Mouse (Mus musculus): ENCODE measurements around the gene Arhgap15.
A peak's percentile ranks its signal among the peaks of the same experiment; 100 is the strongest.

Arhgap15 gene

DNA sequence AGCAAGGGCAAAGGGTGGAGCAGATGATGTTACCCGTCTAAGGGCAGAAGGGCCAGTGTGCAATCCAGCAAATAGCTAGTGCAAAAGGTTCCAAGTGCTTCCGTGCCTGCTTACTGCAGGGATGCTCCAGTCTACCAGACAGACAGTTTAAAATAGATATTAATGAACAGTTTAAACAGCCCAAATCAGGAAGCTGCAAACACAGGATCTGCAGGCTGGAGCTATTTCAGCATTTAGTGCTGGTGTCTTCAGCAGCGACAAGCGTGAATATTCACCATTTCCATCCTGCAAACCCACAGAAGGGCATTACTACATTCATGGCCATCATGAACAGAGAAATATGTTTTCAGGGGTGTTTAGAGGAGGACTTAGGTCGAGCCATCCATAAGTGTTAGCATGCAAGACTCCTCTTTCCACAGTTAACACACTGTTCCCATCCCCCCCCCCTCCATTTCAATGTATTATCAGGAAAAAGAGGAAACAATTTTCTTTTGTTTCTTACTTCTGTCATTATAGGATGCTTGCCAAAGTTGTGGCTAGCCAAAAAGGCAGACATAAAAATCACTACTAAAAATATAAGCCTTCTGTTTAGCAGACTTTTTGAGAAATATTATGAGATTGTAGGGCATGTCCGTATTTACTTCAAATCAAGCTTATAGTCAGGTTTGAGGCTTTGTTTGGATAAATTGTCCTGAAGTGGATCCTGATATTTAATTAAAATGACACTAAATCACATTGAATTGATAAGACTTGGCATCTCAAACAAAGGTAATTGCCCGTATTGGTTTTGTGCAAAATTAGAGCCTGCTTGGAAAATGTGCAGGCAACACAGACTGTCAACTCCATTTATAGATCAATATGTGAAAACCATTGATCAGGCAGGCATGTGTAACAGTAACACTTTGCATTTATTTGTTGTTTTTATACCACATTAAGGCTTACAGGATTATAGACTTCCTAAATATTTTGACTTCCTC lies 35.4 kb downstream of the Arhgap15 start:
- peak; percentile 40 to 52 for DNase-seq (ENCODE audit: low spot score in 2 of 2)

DNA sequence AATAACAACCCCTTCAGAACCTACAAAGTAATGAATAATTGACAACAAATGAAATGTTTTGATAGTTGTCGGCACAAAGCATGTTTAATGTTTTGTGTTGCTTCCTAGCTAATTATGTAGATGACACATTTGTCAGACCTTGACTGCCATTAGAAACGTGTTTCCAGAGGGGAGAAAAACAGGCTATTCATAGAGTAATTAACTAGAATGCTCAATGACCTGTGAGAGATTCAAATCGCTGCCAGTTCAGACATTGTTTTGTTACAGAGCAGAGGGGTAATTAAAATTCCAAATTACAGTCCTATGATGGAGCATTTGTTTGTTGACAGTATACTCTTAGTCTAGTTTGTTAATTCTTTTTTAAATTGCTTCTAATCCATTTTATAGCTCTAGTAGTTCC lies 37.5 kb downstream of the Arhgap15 start:
- no peak for DNase-seq (ENCODE audit: low spot score in 2 of 2)

DNA sequence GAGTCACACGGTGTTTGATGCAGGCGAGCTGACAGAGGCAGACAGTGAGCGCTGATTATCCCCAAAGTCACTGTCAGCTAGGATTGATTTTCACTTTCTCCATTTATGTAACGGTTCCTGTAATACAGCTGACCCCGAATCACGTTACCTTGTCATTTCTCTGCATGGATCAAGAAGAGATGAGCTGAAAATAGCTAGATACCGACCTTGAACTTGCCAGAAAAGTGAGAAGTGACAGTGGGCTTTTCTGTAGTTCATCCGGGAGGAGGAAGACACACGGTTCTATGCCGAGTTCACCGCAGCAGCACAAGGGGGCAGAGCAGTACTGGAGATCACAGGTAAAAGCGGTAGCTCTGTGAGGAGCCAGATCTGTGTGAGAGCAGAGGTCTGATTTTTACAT lies 38.5 kb downstream of the Arhgap15 start:
- DNase-seq (ENCODE audit: low spot score in 2 of 2) = peak; percentile 58 to 72

DNA sequence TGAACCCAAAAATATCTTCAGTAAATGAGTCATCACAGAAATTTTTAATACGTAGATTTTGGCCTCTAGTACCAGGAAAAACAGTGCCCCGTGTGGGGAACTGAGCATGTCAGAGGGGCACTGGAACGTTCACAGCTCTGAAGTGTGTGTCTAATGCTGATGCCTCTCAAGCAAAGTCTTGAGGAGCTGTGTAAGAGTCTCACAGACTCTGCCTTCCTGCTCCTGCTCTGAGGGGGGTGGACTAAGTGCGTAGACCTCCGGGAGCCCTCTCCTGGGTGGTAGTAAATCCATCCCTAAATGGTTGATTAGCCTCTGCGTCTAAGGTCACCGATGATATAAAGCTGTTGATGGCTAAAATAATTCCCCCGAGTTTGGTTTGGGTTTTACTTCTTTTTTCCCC lies 39.9 kb downstream of the Arhgap15 start:
- no peak for DNase-seq (ENCODE audit: low spot score in 2 of 2)

DNA sequence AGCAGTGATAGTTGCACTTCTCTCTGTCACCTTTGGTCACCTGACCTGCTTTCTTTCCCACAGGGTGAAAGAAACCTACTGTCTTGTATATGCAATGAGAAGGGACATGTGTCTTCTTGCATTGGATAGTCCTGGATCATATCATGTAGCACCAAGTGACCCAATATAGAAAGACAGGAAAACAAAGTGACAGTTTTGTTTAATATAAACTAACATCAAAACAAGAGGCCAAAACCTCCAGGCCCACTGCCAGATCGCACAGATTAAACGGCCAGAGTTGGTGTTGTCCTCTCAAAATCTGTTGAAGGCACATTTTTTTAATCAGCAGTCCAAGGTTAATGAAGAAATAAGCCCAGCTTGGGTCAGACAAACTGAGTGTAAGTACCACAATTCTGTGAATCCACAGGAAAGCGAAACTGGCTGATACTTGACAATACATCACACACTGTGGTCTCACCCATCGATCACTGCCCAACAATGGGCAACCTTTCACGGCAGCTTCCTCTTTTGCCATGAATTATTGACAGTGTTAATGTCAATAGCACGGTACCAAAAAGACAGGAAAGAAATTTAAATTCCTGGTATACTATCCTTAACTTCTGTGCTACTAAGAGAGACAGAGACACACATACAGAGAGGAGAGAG lies 41.5 kb downstream of the Arhgap15 start:
- DNase-seq (ENCODE audit: low spot score in 2 of 2) = no peak

DNA sequence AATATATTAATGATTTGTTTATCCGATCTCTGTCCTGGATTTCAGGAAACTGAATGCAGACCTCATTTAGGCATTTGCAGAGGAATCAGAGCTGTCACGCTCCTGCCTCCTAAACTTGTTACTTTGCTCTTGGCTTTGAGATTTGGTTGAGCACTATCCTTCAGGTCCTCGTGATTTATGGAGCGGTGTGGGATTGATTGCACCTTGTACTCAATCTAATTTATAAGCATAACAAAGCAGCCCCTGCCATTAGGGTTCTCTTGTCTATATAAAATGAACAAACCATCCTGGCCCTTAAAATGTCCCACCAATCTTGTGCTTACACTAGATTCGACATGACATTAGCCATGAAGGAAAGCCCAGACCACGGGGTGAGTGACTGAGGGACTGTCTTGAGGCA lies 43.0 kb downstream of the Arhgap15 start:
- DNase-seq (ENCODE audit: low spot score in 2 of 2) = no peak

DNA sequence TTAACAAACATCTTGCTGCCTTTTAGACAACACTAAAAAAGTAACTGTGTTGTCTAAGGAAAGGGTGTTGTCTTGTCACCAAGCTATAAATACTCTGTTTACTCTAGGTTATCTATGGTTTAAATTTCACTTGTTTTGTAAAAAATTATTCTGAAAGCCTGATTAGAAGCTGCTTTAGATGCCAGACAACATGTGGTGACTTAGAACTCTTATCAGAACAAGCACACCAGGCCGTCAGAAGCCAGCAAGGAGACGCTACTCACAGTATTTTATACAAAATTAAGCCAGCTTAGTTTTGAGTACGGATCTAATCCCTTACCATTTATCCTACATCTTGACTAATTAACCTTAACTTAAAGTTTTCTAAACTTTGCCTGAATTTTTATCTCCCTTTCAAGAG lies 44.5 kb downstream of the Arhgap15 start:
- no peak for DNase-seq (ENCODE audit: low spot score in 2 of 2)

DNA sequence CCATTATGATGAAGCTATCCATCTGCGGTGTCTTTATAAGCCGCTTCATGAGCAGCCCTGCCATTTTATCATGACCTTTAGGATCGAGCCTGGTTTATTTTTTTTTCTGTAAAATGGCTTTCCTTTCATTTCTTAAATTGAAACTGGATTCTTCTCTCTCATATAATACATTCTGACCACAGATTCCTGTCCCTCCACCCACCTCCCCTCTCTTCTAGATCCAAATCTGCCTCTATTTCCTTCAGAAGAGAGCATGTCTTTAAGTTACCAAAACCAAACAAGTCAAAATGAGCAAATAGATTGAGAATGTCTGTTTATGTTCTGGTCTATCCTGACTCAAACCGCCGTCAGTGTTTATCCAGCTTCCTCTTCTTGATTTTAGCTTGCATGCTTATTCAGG lies 46.1 kb downstream of the Arhgap15 start:
- no peak for DNase-seq (ENCODE audit: low spot score in 2 of 2)

DNA sequence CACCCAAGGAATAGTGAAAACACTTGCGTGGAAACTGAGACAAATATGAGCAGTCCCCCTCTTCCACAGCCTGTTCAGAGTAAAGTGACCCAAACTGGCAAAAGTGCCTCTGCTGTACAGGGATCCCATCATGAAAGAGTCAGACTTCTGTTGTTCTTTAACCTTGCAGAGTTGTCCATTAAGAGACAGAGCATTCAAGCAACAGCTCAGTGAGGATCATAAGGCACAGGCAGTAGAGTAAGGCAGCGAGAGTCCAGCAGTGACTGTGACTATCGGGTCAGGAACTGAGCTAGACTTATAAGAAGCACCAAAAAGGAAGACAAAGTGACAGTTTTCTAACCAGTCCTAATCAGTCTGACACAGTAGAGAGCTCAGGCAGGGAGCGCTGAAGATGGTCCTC lies 47.8 kb downstream of the Arhgap15 start:
- no peak for DNase-seq (ENCODE audit: low spot score in 2 of 2)

DNA sequence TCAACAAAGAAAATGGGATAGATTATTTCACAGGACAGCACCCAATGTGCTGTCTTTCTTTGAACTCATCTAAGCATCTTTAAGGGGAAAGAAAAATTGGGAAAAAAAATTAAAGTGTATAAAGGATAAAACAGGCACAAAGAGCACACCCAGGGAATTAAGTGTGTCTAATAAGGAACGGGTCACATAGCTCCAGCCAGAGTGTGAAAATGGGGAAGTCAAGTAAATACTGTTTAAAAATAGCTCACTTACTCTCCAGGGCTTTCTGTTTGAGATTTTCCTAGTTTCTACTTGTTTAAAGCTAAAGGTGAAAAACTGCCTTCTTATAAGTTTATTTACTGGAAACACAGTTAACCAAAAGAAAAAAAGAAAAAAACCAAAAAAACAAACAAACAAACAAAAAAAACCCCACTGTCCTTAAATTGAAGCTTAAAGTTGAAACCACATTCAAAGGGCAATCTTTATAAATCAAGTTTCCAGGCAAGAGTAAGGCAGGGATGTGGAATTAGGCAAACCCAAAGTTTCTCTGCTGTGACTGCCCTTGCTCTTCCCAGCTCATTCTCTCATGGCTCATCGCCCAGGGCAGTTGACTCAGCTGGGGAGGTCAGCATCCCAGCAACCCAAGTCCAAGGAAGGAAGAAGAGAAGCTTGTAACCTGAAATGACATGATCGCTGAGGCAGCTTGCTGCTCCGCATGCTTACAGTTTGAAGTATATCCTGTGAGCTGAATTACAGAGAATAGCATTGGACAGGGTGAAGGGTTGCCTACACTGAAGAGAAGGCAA lies 57.5 kb downstream of the Arhgap15 start:
- no peak for DNase-seq (ENCODE audit: low spot score in 2 of 2)

DNA sequence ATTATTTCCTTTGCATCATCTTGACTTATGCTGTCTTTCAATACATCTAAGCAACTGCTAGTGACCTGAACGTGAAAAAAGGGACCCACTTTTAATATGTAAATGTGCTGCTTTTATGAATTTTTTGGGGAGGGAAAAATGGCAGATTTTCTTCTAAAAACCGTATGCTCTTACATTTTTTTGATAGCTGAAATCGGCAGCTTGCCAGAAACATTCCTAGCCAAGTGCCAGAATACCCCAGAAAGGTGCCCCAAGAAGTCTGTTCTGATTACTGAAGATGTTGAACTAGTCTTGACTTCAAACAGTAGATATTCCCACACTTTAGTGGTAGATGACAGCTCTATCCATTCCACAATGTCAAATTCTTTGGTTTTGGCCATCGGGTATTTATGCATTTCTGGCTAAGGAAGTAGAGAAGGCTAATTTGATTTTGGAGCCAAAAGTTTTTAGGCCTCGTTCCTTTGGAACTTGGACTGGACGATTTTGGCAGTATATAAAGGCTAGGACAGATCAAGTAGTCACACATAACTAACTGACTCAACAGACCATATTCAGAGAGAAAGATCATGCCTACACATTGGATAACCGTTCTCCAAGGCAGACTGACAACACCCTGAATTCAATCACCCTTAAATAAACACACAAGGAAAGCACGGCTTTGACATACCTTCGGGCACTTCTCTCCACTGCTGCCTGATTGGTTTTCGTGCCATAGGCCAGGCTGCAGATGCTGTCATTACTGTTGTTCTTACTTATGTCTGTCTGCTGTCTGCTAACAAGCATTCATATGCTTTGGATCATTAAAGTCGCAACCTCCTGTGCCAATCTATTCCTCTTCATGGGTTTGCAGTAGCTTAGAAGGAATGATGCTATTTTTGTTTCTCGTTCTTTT lies 67.5 kb downstream of the Arhgap15 start:
- DNase-seq (ENCODE audit: low spot score in 2 of 2) = no peak

DNA sequence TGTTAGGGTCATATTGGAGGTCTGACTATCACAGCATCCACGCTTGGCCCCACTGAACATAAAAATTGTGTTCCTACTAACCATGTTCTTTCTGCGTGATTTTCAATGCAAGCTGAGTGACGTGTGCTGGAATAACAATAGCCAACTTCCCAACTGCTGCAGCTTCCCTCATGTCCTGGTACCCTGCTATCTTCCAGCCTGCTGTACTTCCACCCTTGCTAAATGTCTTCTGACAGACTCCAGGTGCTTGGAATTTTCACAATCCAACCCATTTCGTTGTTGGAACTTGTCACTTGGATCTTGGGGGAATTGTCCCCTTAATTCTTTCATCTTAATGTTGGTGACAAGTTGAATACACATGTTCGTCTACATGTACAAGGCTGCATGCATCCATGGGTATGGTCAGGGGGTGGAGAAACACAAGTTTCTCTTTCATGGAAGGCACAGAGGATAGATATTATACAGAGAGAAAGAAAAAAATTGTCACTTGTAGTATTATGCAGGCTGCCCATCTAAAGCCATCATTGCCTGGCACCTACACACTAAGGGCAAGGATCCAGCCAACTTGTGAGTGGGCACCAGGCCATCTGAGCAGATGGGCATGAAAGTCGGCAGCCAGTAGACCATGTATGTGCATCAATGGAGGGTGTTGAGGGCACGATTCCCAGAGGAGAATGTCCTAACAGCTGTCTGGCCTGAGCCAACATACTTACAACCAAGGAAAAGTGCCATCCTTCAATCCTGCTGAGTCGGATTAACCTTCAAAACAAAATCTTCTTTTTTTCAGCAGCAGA lies 68.4 kb downstream of the Arhgap15 start:
- DNase-seq (ENCODE audit: low spot score in 2 of 2) = peak; percentile 52 to 80

DNA sequence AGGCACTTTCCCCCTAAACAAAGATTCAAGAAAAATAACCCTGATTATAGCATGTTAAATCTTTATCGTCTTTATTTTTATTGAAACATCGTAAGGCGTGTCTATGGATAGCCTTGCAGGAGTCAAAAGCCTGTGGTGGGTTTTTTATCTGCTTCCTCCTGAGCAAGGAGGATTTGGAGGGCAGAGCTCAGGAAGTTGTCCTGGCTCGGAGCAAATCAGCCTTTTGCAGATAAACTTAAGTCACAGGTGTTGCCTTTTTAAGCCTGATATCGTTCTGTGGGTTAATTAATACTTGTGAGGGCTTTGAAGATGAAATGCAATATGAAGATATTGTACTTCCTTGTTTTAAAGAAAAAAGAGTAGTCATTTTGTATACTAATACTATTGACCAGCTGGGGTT lies 87.3 kb downstream of the Arhgap15 start:
- no peak for DNase-seq (ENCODE audit: low spot score in 2 of 2)

DNA sequence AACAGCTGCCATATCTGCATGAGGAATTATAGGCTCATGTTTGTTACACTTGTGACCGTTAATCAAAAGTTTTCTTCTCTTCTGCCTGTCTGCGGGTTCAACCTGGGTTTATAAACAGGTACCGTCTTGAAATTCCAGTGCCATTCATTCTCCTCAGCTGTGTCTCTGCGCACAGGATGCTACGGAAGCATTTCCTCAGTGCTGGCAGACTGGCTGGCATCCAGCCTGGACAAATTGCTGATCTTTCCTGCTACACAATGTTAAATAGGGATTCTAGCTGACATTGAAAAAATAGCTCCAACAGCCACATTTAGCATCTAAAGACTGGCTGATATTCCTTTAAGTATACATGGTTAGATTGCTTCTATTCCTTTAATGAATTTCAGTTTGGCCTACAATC lies 93.0 kb downstream of the Arhgap15 start:
- DNase-seq (ENCODE audit: low spot score in 2 of 2) = peak; percentile 15 to 67

DNA sequence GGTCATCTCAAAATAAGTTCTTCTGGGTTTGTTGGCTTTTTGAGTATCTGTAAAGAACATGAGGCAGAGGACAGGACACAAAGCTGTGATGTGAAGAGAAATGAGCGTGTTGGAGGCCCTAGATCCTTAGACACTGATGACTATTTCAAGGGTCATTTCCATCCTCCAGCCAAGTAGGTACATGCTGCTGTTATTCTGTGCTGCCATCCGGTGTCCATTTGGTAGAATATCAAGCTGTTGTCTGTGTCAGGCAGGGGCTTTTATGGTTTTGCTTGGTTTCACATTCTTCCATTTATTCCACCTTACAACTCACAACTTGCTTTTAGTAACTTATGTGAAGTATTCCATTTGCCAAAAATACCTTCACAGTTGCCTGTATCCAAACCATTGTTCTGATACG lies 102.6 kb downstream of the Arhgap15 start:
- peak in 1 of 2 experiments; percentile 26 for DNase-seq (ENCODE audit: low spot score in 2 of 2)

DNA sequence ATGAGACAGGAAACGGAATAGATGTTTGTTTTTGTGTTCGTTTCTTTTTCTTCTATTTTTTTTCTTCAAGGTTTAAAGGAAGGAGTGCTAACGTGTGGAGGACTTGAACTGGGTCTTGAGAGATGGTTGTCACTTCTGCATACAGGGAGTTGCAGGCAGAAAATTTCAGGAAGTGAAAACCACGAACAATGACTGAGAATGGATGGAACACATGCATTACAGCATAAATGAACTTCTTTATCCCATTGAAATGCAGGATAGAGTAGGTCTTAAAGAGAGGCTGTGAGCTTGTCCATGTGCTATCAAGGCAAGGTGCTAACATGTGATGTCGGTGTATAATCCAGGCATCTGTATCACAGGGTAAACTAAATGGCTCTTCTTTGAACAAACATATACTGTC lies 114.1 kb downstream of the Arhgap15 start:
- no peak for DNase-seq (ENCODE audit: low spot score in 2 of 2)

DNA sequence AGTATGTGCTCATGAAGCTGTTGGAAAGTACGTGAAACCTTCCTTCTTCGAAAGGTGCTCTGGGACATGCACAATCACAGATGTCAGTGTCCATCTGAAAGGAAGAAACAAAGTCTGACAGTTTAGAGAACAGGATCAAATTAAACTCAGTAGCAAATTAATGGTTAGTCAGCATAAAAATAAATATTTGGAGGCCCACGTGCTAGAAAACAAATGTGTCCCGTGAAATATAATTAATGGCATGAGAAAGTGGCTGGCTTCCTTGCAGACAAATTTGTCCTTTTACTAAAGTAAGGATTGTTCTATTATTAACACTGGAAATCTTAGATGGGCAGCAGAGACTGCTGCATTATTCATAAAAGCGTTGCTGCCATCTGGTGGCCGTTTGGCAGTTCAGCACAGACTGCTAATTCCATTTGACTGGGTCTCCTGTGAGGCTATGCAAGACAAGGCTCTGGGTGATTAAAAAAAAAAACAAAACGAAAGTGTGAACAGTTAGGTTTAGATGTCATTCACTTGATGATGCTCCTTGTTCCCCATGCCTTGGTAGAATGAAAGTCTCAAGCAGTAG lies 153.9 kb downstream of the Arhgap15 start:
- peak; percentile 78 to 88 for DNase-seq (ENCODE audit: low spot score in 2 of 2)

DNA sequence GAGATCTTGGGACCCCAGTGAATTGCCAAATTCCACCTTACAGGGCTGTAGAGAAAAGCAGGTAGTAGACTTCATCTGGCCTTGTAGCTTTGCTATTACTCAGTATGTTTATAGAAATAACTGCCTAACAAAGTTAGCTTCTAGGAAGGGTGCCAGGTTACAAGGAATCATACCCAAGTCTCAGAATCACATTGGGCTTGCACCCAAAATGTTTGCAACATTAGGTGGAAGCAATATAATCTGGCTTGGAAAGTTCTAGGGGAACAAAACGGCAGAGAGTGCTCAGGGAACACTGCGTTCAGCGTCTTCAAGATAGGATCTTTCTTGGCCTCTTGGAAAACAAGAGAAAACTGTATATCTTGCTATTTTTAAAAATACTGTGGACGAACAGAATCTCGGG lies 158.9 kb downstream of the Arhgap15 start:
- DNase-seq (ENCODE audit: low spot score in 2 of 2) = no peak

DNA sequence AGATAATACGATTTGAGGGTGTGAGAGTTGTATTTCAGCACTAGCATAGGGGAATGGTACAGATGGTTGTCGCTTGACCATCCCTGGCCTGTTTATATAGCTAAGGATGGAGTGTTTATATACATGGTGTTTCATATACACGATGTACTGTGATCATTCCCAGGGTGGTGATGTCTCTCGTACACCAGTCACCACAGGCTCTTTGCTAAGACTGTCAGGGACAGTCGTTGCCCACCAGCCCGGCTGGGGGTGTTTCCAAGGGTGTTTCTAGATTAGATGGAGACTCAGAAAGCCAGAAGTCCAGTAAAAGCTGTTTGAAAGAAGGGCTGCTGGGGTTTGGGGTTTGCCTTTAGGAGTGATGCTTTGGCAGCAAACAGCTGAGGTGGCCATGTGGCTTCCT lies 165.5 kb downstream of the Arhgap15 start:
- no peak for DNase-seq (ENCODE audit: low spot score in 2 of 2)

DNA sequence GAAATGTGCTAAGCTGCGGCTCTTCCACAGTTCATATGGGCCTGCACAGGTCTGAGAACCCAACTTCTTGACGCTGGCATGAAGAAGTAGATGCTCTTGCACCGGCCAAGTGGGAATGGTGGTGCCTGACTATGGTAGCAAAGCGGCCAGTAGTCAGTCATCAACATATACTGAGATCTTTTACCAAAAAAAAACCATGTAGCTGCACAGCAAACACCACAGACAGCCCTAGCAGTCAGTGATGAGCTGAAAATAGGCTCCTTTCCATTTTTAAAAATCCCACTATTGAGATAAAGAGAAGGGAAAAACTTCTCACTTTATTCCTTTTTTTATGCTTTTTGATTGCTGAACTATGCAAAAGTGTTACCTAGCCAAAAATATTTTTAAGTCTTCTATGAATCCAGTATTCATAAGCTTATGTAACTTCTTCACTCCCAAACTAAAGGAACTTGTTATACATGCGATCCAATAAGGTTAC lies 175.3 kb downstream of the Arhgap15 start:
- no peak for DNase-seq (ENCODE audit: low spot score in 2 of 2)

Measured in frontal cortex, postnatal 36 days (tissue).